Mouse (Mus musculus) adrenal gland, adult 2 months (tissue): ENCODE results near the gene Lrsam1. TPM values are rescaled to one million over a fixed set of nuclear protein-coding genes. Genes with fewer than 3 reads are reported as not detected.

Experiments
- DNase-seq: peaks from one replicate; pipeline ENCODE4 v3.0.0; 2021
- polyA plus RNA-seq: library from polyadenylated mRNA; depleted of rRNA; stranded (reverse); fragments of >200 nt; gene quantifications from 2 replicates; pipeline ENCODE4 v1.2.3, GENCODE M21; 2012
- total RNA-seq, 2 experiments: library from RNA; stranded (reverse); gene quantifications; 2 replicates each; pipeline ENCODE4 v1.2.3; 2021

Lrsam1 gene
- total and polyA plus RNA-seq, 3 experiments: 18.0 to 25.6 (median 24.8) TPM

- DNase-seq: no peak
Measured at GRCm38 (mm10) chr2:32895606-32896106, 65.8 kb downstream of the Lrsam1 start.

GRCm38 (mm10) chr2:32894097-32894496 lies 67.3 kb downstream of the Lrsam1 start:
- DNase-seq: no peak

GRCm38 (mm10) chr2:32892490-32892889 lies 68.9 kb downstream of the Lrsam1 start:
- DNase-seq: no peak

GRCm38 (mm10) chr2:32891278-32891677 lies 70.1 kb downstream of the Lrsam1 start:
- no peak for DNase-seq

GRCm38 (mm10) chr2:32890280-32890679 lies 71.1 kb downstream of the Lrsam1 start:
- DNase-seq: no peak

GRCm38 (mm10) chr2:32888551-32888950 lies 72.9 kb downstream of the Lrsam1 start:
- DNase-seq: no peak

GRCm38 (mm10) chr2:32888029-32888428 lies 73.4 kb downstream of the Lrsam1 start:
- no peak for DNase-seq

GRCm38 (mm10) chr2:32884745-32885144 lies 76.7 kb downstream of the Lrsam1 start:
- no peak for DNase-seq

- DNase-seq: peak; percentile 50
Measured at GRCm38 (mm10) chr2:32882283-32883043, 79.0 kb downstream of the Lrsam1 start.

GRCm38 (mm10) chr2:32881723-32882122 lies 79.7 kb downstream of the Lrsam1 start:
- DNase-seq: peak; percentile 80

- no peak for DNase-seq
Measured at GRCm38 (mm10) chr2:32881054-32881453, 80.4 kb downstream of the Lrsam1 start.

GRCm38 (mm10) chr2:32879593-32879992 lies 81.8 kb downstream of the Lrsam1 start:
- no peak for DNase-seq

GRCm38 (mm10) chr2:32878396-32878795 lies 83.0 kb downstream of the Lrsam1 start:
- DNase-seq: no peak

GRCm38 (mm10) chr2:32877761-32878393 lies 83.5 kb downstream of the Lrsam1 start:
- no peak for DNase-seq

GRCm38 (mm10) chr2:32877303-32877702 lies 84.1 kb downstream of the Lrsam1 start:
- no peak for DNase-seq

GRCm38 (mm10) chr2:32876490-32877302 lies 84.7 kb downstream of the Lrsam1 start:
- no peak for DNase-seq

- DNase-seq: peak; percentile 92
Measured at GRCm38 (mm10) chr2:32875675-32876489, 85.5 kb downstream of the Lrsam1 start, which contains the start of gene Fam129b. Gene Fam129b, plus strand, starts transcription at chr2:32876114.
